Mouse (Mus musculus) heart, embryonic 10.5 days (tissue): Measurements from ENCODE around the gene Olfr455. TPM values are rescaled to one million over a fixed set of nuclear protein-coding genes. Genes with fewer than 3 reads are reported as not detected.

ENCODE experiments used
- DNase-seq: peaks from one replicate; pipeline ENCODE4 v3.0.0-alpha.2; 2017; ENCODE audit warnings: low spot score
- H3K27ac ChIP-seq: fragments of 300-500 bp; sonication (generic); 2 replicates; pipeline ENCODE4 v1.5.1; 2016; ENCODE audit warnings: mild to moderate bottlenecking
- H3K27me3 ChIP-seq: fragments of 300-500 bp; sonication (generic); 2 replicates; pipeline ENCODE4 v1.6.1; 2016; ENCODE audit warnings: mild to moderate bottlenecking; ENCODE audit not compliant: poor library complexity, insufficient read depth, severe bottlenecking
- H3K36me3 ChIP-seq: fragments of 300-500 bp; sonication (generic); 2 replicates; pipeline ENCODE4 v1.6.1; 2016; ENCODE audit warnings: mild to moderate bottlenecking, moderate library complexity
- H3K4me1 ChIP-seq: fragments of 300-500 bp; sonication (generic); 2 replicates; pipeline ENCODE4 v1.6.1; 2016; ENCODE audit warnings: mild to moderate bottlenecking
- H3K4me3 ChIP-seq: fragments of 300-500 bp; sonication (generic); 2 replicates; pipeline ENCODE4 v1.5.1; 2016; ENCODE audit warnings: mild to moderate bottlenecking, moderate library complexity
- H3K9me3 ChIP-seq: fragments of 300-500 bp; sonication (generic); 2 replicates; pipeline ENCODE4 v1.6.1; 2016; ENCODE audit warnings: mild to moderate bottlenecking, moderate library complexity
- WGBS: fragments of 180-500 bp; shearing (Covaris S2); methylation state at CpG from one replicate; pipeline ENCODE4 v1.1.7; 2016; 5-methylcytosine and 5-hydroxymethylcytosine counted together
- polyA plus RNA-seq: library from polyadenylated mRNA; unstranded; fragments of >200 nt; fragmentation: Nextera tagmentation; extraction: Ambion mirVana; gene quantifications from 2 replicates; pipeline ENCODE4 v1.2.1, GENCODE M21; 2016

The Olfr455 gene
- polyA plus RNA-seq, result not detected in 2 replicates

GRCm38 (mm10) chr6:42547461-42547860 lies at the start of gene Olfr455:
Olfr455 (minus strand) TSS chr6:42547587.
- Histone ChIP-seq H3K36me3 (no peaks in the 10 kb centered on the region), H3K4me1 (no peaks in the 10 kb centered on the region), H3K9me3 (no peaks in the 10 kb centered on the region), H3K4me3 (no peak within 1 kb of the TSS), H3K27me3 (no peaks in the 10 kb centered on the region), H3K27ac (no peak within 1 kb of the TSS)
- WGBS, result 84% methylated on average over 4 of the region's 4 CpGs
- DNase-seq, result no peak

DNA sequence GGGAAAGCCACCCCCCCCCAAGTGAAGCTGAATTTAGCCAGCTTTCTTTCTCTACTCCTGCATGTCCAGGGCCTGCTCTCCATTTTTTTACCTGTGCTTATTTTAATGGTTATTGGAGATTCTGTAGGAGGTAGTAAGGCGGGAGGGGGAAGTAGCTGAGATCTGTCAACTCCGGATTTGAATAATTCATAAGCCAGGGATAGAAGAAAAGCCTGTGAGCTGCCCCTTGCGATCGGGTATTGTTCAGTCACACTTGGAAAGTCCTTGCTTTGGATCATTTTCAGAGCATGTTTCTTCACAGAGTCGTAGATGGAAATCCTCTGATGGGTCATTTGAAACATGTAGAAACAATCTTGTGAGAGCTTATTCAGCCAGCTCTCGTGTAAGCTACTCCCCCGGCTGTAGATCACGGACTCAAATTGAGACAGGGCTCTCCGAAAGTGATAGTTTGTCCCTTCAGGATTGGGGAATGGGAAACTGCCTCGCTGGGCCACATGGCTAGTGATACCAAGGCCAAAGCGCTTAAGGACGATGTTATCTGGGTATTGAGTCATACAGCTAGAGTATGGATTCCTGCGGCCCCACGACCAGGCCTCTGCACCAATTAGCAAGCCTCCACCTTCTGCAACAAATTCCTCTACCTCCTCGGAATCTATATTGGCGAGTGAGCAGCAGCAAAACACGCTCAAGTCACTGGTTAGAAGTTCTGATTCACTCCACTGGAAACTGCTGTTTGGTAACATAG lies 45.9 kb upstream of the Olfr455 start:
- no peak for DNase-seq
- Histone ChIP-seq H3K27ac (no peak overlapping the region), H3K4me3 (no peak overlapping the region), H3K36me3 (no peaks in the 10 kb centered on the region), H3K9me3 (no peaks in the 10 kb centered on the region), H3K27me3 (no peaks in the 10 kb centered on the region), H3K4me1 (no peaks in the 10 kb centered on the region)
- WGBS, result 73% methylated on average over 17 of the region's 17 CpGs

- H3K4me1 ChIP-seq, result no peaks in the 10 kb centered on the region
- no peaks in the 10 kb centered on the region for H3K27me3 ChIP-seq
- 73% methylated on average over 5 of the region's 5 CpGs for WGBS
- no peak for DNase-seq
- no peak overlapping the region for H3K27ac ChIP-seq
- H3K36me3 ChIP-seq, result no peaks in the 10 kb centered on the region
- H3K4me3 ChIP-seq, result no peak overlapping the region
- H3K9me3 ChIP-seq, result no peaks in the 10 kb centered on the region
Observed at GRCm38 (mm10) chr6:42586569-42586968, 39.2 kb upstream of the Olfr455 start.

DNA sequence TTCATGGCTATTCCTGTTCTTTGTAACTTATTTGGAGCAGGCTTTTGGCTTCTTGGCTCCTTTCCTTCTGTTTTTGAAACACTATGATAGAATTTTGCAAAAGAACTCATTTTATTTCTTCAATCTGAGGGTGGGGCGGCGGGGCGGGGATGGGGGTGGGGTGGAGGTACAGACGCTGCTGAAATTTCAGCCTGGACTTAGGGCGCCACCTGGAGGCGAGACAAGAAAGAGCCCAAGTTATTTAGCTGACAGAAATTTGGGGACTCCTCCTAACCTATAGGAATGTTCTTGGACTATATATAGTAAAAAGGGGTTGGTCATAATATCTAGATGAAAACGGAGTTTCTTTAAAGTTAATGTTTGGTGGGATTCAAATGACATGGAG lies 36.1 kb upstream of the Olfr455 start:
- Histone ChIP-seq H3K36me3 (no peaks in the 10 kb centered on the region), H3K27me3 (no peaks in the 10 kb centered on the region), H3K27ac (no peak overlapping the region), H3K4me1 (no peaks in the 10 kb centered on the region), H3K4me3 (peak overlapping the region; percentile 34), H3K9me3 (no peaks in the 10 kb centered on the region)
- WGBS, result 2% methylated on average over 7 of the region's 7 CpGs
- no peak for DNase-seq

- Histone ChIP-seq H3K9me3 (no peaks in the 10 kb centered on the region), H3K27ac (no peak overlapping the region), H3K4me3 (peak overlapping the region; percentile 34), H3K36me3 (no peaks in the 10 kb centered on the region), H3K27me3 (no peaks in the 10 kb centered on the region), H3K4me1 (no peaks in the 10 kb centered on the region)
- 51% methylated on average over 9 of the region's 9 CpGs for WGBS
- no peak for DNase-seq
Observed at GRCm38 (mm10) chr6:42582741-42583487, 35.5 kb upstream of the Olfr455 start.

GRCm38 (mm10) chr6:42578678-42579077 lies 31.3 kb upstream of the Olfr455 start:
- no peaks in the 10 kb centered on the region for H3K27me3 ChIP-seq
- H3K27ac ChIP-seq, result no peak overlapping the region
- H3K4me3 ChIP-seq, result no peak overlapping the region
- H3K36me3 ChIP-seq, result no peaks in the 10 kb centered on the region
- H3K9me3 ChIP-seq, result no peaks in the 10 kb centered on the region
- H3K4me1 ChIP-seq, result no peaks in the 10 kb centered on the region
- WGBS, result 68% methylated on average over 4 of the region's 4 CpGs
- no peak for DNase-seq

DNA sequence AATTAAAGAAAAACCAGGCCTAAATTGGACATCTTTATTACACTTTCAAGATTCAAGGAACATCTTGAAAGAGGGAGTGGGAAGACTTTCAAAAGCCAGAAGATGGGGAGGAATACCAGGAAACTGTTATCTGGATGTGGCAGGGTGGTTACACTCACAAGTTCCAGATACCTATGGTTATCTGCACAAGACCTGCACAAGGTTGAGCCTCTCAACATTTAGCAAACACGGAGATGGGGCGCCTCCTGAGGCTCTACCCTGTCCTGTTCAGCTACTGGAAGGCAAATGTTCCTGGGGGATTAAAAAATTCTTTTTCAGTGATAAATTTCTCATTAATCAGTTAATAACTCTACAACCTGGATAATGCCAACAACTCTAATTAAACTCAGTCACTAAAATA lies 30.0 kb upstream of the Olfr455 start:
- no peaks in the 10 kb centered on the region for H3K9me3 ChIP-seq
- no peak overlapping the region for H3K4me3 ChIP-seq
- H3K27ac ChIP-seq, result no peak overlapping the region
- DNase-seq, result no peak
- no peaks in the 10 kb centered on the region for H3K27me3 ChIP-seq
- H3K4me1 ChIP-seq, result no peaks in the 10 kb centered on the region
- H3K36me3 ChIP-seq, result no peaks in the 10 kb centered on the region
- WGBS, result 75% methylated on average over 2 of the region's 2 CpGs

- no peak for DNase-seq
- Histone ChIP-seq H3K27me3 (no peaks in the 10 kb centered on the region), H3K4me3 (no peak overlapping the region), H3K36me3 (no peaks in the 10 kb centered on the region), H3K4me1 (no peaks in the 10 kb centered on the region), H3K27ac (no peak overlapping the region), H3K9me3 (no peaks in the 10 kb centered on the region)
- 71% methylated on average over 2 of the region's 2 CpGs for WGBS
Observed at GRCm38 (mm10) chr6:42568205-42568604, 20.8 kb upstream of the Olfr455 start.

- Histone ChIP-seq H3K36me3 (no peaks in the 10 kb centered on the region), H3K4me1 (no peaks in the 10 kb centered on the region), H3K27me3 (no peaks in the 10 kb centered on the region), H3K27ac (no peak overlapping the region), H3K4me3 (no peak overlapping the region), H3K9me3 (no peaks in the 10 kb centered on the region)
- 75% methylated on average over 2 of the region's 2 CpGs for WGBS
- DNase-seq, result no peak
Observed at GRCm38 (mm10) chr6:42566076-42566598, 18.8 kb upstream of the Olfr455 start.

GRCm38 (mm10) chr6:42562280-42562679 lies 14.9 kb upstream of the Olfr455 start:
- H3K27ac ChIP-seq, result no peak overlapping the region
- no peaks in the 10 kb centered on the region for H3K4me1 ChIP-seq
- no peaks in the 10 kb centered on the region for H3K36me3 ChIP-seq
- H3K9me3 ChIP-seq, result no peaks in the 10 kb centered on the region
- no peak overlapping the region for H3K4me3 ChIP-seq
- no peak for DNase-seq
- WGBS, result 62% methylated on average over 2 of the region's 2 CpGs
- H3K27me3 ChIP-seq, result no peaks in the 10 kb centered on the region

DNA sequence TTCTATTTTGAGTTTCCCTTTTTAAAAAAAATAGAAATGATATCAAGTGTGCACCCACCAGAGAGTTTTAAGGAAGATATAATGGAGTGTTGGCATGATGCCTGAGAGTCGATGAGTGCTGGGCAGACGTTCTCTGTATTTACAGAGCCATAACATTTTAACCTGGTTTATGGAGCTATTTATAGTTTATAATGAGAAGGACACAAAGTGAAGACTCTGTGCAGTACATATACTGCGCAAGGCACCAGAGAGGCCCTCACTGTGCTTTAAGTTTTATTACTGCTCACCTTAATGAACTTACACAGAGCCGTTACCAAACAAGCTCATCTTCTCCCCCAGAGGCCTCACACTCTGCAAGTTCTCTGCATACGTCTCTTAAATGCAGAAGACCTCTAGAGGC lies 13.5 kb upstream of the Olfr455 start:
- Histone ChIP-seq H3K4me1 (no peaks in the 10 kb centered on the region), H3K27ac (no peak overlapping the region), H3K4me3 (no peak overlapping the region), H3K36me3 (no peaks in the 10 kb centered on the region), H3K27me3 (no peaks in the 10 kb centered on the region), H3K9me3 (no peaks in the 10 kb centered on the region)
- WGBS, result 72% methylated on average over 5 of the region's 5 CpGs
- DNase-seq, result no peak

- no peak overlapping the region; the same call in 1 of the 2 replicates for H3K27ac ChIP-seq
- no peak for DNase-seq
- H3K4me3 ChIP-seq, result no peak overlapping the region
- 93% methylated on average over 14 of the region's 14 CpGs for WGBS
- H3K36me3 ChIP-seq, result no peaks in the 10 kb centered on the region
- no peaks in the 10 kb centered on the region for H3K9me3 ChIP-seq
- no peaks in the 10 kb centered on the region for H3K27me3 ChIP-seq
- H3K4me1 ChIP-seq, result no peaks in the 10 kb centered on the region
Observed at GRCm38 (mm10) chr6:42558641-42559040, 11.3 kb upstream of the Olfr455 start.

DNA sequence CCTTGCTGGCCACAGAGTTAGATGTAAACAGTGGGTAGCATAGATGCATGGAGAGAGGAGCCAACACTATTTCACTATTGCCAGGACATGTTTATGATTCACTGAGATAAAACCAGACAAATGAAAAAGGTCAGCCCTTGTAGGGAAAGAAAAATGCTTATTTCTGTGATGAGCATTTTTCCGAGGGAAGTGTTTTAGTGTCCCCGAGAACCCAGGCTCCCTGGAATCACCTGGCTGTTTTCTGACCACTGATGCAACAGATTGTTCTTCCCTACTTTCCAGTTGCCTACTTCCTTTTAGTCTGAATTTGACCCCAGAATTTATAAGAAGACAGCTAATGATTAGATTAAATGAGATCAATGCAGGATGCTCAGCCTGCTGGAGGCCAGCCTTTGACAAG lies 1.2 kb downstream of the Olfr455 start:
- H3K27me3 ChIP-seq, result no peaks in the 10 kb centered on the region
- no peaks in the 10 kb centered on the region for H3K4me1 ChIP-seq
- WGBS, result 86% methylated on average over 2 of the region's 2 CpGs
- no peak for DNase-seq
- H3K9me3 ChIP-seq, result no peaks in the 10 kb centered on the region
- H3K4me3 ChIP-seq, result no peak overlapping the region
- H3K36me3 ChIP-seq, result no peaks in the 10 kb centered on the region
- no peak overlapping the region for H3K27ac ChIP-seq
